Mouse (Mus musculus) left cerebral cortex, adult 8-10 months (tissue): ENCODE data around the gene Otop3. TPM values are rescaled to one million over a fixed set of nuclear protein-coding genes. Genes with fewer than 3 reads are reported as not detected.

Experiments
- DNase-seq, 2 experiments: peaks; one replicate each; pipeline ENCODE4 v3.0.0; 2022; ENCODE audit warnings: low spot score in 2 of 2
- total RNA-seq, 4 experiments: library from RNA; stranded (reverse); gene quantifications; 2 replicates each; pipeline ENCODE4 v1.2.4; 2022

The Otop3 gene
- total RNA-seq, 4 experiments from 2014 or later = 0.26 TPM; not detected in 3

DNA sequence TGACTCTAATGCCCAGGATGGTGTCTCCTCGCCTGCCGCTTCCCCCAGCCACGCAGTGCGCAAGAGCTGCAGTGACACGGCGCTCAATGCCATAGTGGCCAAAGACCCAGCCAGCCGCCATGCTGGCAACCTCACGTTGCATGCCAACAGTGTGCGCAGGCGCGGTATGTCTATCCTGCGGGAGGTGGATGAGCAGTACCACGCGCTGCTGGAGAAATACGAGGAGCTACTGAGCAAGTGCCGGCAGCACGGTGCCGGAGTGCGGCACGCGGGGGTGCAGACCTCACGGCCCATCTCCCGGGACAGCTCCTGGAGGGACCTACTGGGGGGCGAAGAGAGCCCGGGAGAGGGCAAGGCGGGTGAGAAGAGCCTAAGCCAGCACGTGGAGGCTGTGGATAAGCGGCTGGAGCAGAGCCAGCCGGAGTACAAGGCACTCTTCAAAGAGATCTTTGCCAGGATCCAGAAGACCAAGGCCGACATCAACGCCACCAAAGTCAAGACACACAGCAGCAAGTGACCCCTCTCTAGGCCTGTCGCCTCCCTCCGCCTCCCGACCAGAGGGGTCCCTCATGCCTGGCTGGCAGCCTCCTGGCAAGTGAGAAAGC, 59.3 kb downstream of the Otop3 start:
- DNase-seq = no peak

Other genes with a start within 250 kb of the Otop3 start
- gene Rab37, start 243.3 kb upstream of the Otop3 start, total RNA-seq = 1 to 10 TPM; 3.3 to 6.1 (median 4.8) TPM
- 1 to 10 TPM in 2 of 4 experiments, under 1 TPM in 2; 0.30 to 2.6 (median 0.83) TPM for gene Cd300lf, start 200.7 kb upstream of the Otop3 start, total RNA-seq
- 10 to 100 TPM; 63.4 to 73.8 (median 67.8) TPM for gene Slc9a3r1, start 171.4 kb upstream of the Otop3 start, total RNA-seq
- 10 to 100 TPM; 14.0 to 24.5 (median 16.9) TPM for gene Tmem104, start 147.2 kb upstream of the Otop3 start, total RNA-seq
- gene Nat9, start 146.9 kb upstream of the Otop3 start, total RNA-seq = 10 to 100 TPM; 27.0 to 33.4 (median 29.6) TPM
- 10 to 100 TPM; 32.4 to 37.5 (median 36.3) TPM for gene Grin2c, start 67.5 kb upstream of the Otop3 start, total RNA-seq
- gene Fdxr, start 57.7 kb upstream of the Otop3 start, total RNA-seq = 10 to 100 TPM; 15.1 to 20.1 (median 17.5) TPM
- 10 to 100 TPM; 18.4 to 21.9 (median 20.2) TPM for gene Fads6, start 37.1 kb upstream of the Otop3 start, total RNA-seq
- 1 to 10 TPM in 3 of 4 experiments, under 1 TPM in 1; 0.91 to 3.2 (median 1.5) TPM for gene Otop2, start 27.6 kb upstream of the Otop3 start, total RNA-seq
- under 1 TPM; 0.46 to 0.78 (median 0.59) TPM for gene Ush1g, start 12.7 kb upstream of the Otop3 start, total RNA-seq
- 100 to 1,000 TPM; 103 to 118 (median 107) TPM for gene Hid1, start 33.0 kb downstream of the Otop3 start, total RNA-seq
- 10 to 100 TPM; 26.1 to 27.7 (median 26.9) TPM for gene Cdr2l, start 47.2 kb downstream of the Otop3 start, total RNA-seq
- 100 to 1,000 TPM; 118 to 125 (median 120) TPM for gene Mrpl58, start 69.0 kb downstream of the Otop3 start, total RNA-seq
- 100 to 1,000 TPM; 439 to 484 (median 473) TPM for gene Atp5h, start 85.2 kb downstream of the Otop3 start, total RNA-seq
- gene Kctd2, start 85.4 kb downstream of the Otop3 start, total RNA-seq = 10 to 100 TPM; 63.2 to 74.5 (median 72.3) TPM
- gene Trim80, start 105.8 kb downstream of the Otop3 start, total RNA-seq = under 1 TPM in 2 of 4 experiments, not detected in 2; 0.16 to 0.30 TPM
- not detected for gene Slc16a5, start 127.7 kb downstream of the Otop3 start, total RNA-seq
- 10 to 100 TPM; 11.6 to 15.1 (median 13.4) TPM for gene Armc7, start 140.9 kb downstream of the Otop3 start, total RNA-seq
- 10 to 100 TPM; 58.4 to 66.1 (median 61.0) TPM for gene Nt5c, start 157.1 kb downstream of the Otop3 start, total RNA-seq
- gene Jpt1, start 179.7 kb downstream of the Otop3 start, total RNA-seq = 100 to 1,000 TPM; 125 to 152 (median 137) TPM
- 100 to 1,000 TPM; 262 to 316 (median 290) TPM for gene Sumo2, start 201.5 kb downstream of the Otop3 start, total RNA-seq
- gene Nup85, start 229.7 kb downstream of the Otop3 start, total RNA-seq = 10 to 100 TPM; 43.9 to 49.4 (median 46.0) TPM